Mouse (Mus musculus) forebrain, embryonic 13.5 days (tissue): Measurements from ENCODE around the gene Sorl1. TPM values are rescaled to one million over a fixed set of nuclear protein-coding genes. Genes with fewer than 3 reads are reported as not detected.
A peak's percentile ranks its signal among the peaks of the same experiment; 100 is the strongest.

Experiments
- ATAC-seq: fragments of 200-750 bp; cut with Nextera tagmentation; 2 replicates; pipeline ENCODE4 v1.8.0; 2017
- H3K27ac ChIP-seq: fragments of 300-500 bp; sonication (generic); 2 replicates; pipeline ENCODE4 v1.5.1; 2015; ENCODE audit warnings: inconsistent platforms, mild to moderate bottlenecking, moderate library complexity
- H3K27me3 ChIP-seq: fragments of 300-500 bp; sonication (generic); 2 replicates; pipeline ENCODE4 v1.6.1; 2015; ENCODE audit warnings: mild to moderate bottlenecking, inconsistent platforms
- H3K36me3 ChIP-seq: fragments of 300-500 bp; sonication (generic); 2 replicates; pipeline ENCODE4 v1.6.1; 2015; ENCODE audit warnings: mild to moderate bottlenecking, inconsistent platforms; ENCODE audit not compliant: poor library complexity, severe bottlenecking
- H3K4me1 ChIP-seq: fragments of 300-500 bp; sonication (generic); 2 replicates; pipeline ENCODE4 v1.6.1; 2015; ENCODE audit warnings: inconsistent platforms
- H3K4me2 ChIP-seq: fragments of 300-500 bp; sonication (generic); 2 replicates; pipeline ENCODE4 v1.6.1; 2015; ENCODE audit warnings: inconsistent platforms, mild to moderate bottlenecking, moderate library complexity
- H3K4me3 ChIP-seq: fragments of 300-500 bp; sonication (generic); 2 replicates; pipeline ENCODE4 v1.5.1; 2015; ENCODE audit warnings: mild to moderate bottlenecking, inconsistent platforms
- H3K9ac ChIP-seq: fragments of 300-500 bp; sonication (generic); 2 replicates; pipeline ENCODE4 v1.6.1; 2015; ENCODE audit warnings: mild to moderate bottlenecking, inconsistent platforms
- H3K9me3 ChIP-seq: fragments of 300-500 bp; sonication (generic); replicated peaks from 2 replicates; pipeline ENCODE4 v1.6.1; 2016; ENCODE audit warnings: inconsistent platforms
- WGBS: fragments of 180-500 bp; shearing (Covaris S2); methylation state at CpG from one replicate; pipeline ENCODE4 v1.1.7; 2015; 5-methylcytosine and 5-hydroxymethylcytosine counted together
- polyA plus RNA-seq: library from polyadenylated mRNA; unstranded; fragments of >200 nt; fragmentation: Nextera tagmentation; extraction: Ambion mirVana; gene quantifications from 2 replicates; pipeline ENCODE4 v1.2.1, GENCODE M21; 2015

Sorl1 gene
- polyA plus RNA-seq, 1 experiment from 2014 or later = 11.5 TPM

GRCm38 (mm10) chr9:42043934-42044333 is 80.2 kb downstream of the Sorl1 start:
- no peak overlapping the region for H3K4me3 ChIP-seq
- WGBS = 86% methylated on average over 8 of the region's 8 CpGs
- no peaks in the 10 kb centered on the region for H3K9me3 ChIP-seq
- H3K9ac ChIP-seq = no peak overlapping the region
- H3K36me3 ChIP-seq = peaks cover 48% of the 10 kb centered on the region
- ATAC-seq = no peak
- H3K4me2 ChIP-seq = no peak overlapping the region
- 0 out of 2 replicates have a peak, but pooled peaks cover 14% of the 10 kb centered on the region for H3K27me3 ChIP-seq
- H3K4me1 ChIP-seq = peaks cover 24% of the 10 kb centered on the region
- no peak overlapping the region for H3K27ac ChIP-seq

- Histone ChIP-seq H3K9me3 (no peaks in the 10 kb centered on the region), H3K9ac (no peak overlapping the region), H3K27me3 (0 out of 2 replicates have a peak, but pooled peaks cover 11% of the 10 kb centered on the region), H3K27ac (no peak overlapping the region), H3K4me3 (no peak overlapping the region), H3K4me1 (peaks cover 12% of the 10 kb centered on the region; the same call in 1 of the 2 replicates), H3K4me2 (no peak overlapping the region), H3K36me3 (peaks cover 47% of the 10 kb centered on the region)
- WGBS = 53% methylated on average over 18 of the region's 18 CpGs
- ATAC-seq = peak; percentile 70; the same call in 1 of the 2 replicates
Measured at GRCm38 (mm10) chr9:42039000-42039992, 84.8 kb downstream of the Sorl1 start.

GRCm38 (mm10) chr9:42036885-42037284 is 87.2 kb downstream of the Sorl1 start:
- WGBS = 96% methylated on average over 11 of the region's 11 CpGs
- H3K27me3 ChIP-seq = 0 out of 2 replicates have a peak, but pooled peaks cover 4% of the 10 kb centered on the region
- H3K36me3 ChIP-seq = peaks cover 32% of the 10 kb centered on the region; the same call in 1 of the 2 replicates
- H3K4me3 ChIP-seq = no peak overlapping the region
- no peak overlapping the region for H3K9ac ChIP-seq
- peaks cover 12% of the 10 kb centered on the region; the same call in 1 of the 2 replicates for H3K4me1 ChIP-seq
- no peaks in the 10 kb centered on the region for H3K9me3 ChIP-seq
- H3K4me2 ChIP-seq = no peak overlapping the region
- no peak overlapping the region for H3K27ac ChIP-seq
- no peak for ATAC-seq

GRCm38 (mm10) chr9:42035995-42036394 is 88.1 kb downstream of the Sorl1 start:
- H3K4me2 ChIP-seq = no peak overlapping the region
- H3K36me3 ChIP-seq = peaks cover 33% of the 10 kb centered on the region
- no peak overlapping the region for H3K27ac ChIP-seq
- H3K27me3 ChIP-seq = peaks cover 8% of the 10 kb centered on the region; the same call in 1 of the 2 replicates
- H3K9me3 ChIP-seq = no peaks in the 10 kb centered on the region
- no peak overlapping the region for H3K9ac ChIP-seq
- peaks cover 12% of the 10 kb centered on the region; the same call in 1 of the 2 replicates for H3K4me1 ChIP-seq
- H3K4me3 ChIP-seq = no peak overlapping the region
- WGBS = 66% methylated on average over 5 of the region's 5 CpGs
- no peak for ATAC-seq

GRCm38 (mm10) chr9:42035213-42035765 is 88.8 kb downstream of the Sorl1 start:
- Histone ChIP-seq H3K27ac (no peak overlapping the region), H3K9ac (no peak overlapping the region), H3K36me3 (peaks cover 27% of the 10 kb centered on the region), H3K9me3 (no peaks in the 10 kb centered on the region), H3K27me3 (peaks cover 8% of the 10 kb centered on the region; the same call in 1 of the 2 replicates), H3K4me2 (no peak overlapping the region), H3K4me1 (peaks cover 12% of the 10 kb centered on the region; the same call in 1 of the 2 replicates), H3K4me3 (no peak overlapping the region)
- no peak for ATAC-seq
- WGBS = 81% methylated on average over 12 of the region's 12 CpGs

GRCm38 (mm10) chr9:42034116-42034520 is 90.0 kb downstream of the Sorl1 start:
- Histone ChIP-seq H3K27me3 (peaks cover 8% of the 10 kb centered on the region; the same call in 1 of the 2 replicates), H3K9me3 (no peaks in the 10 kb centered on the region), H3K4me2 (no peak overlapping the region), H3K36me3 (peaks cover 33% of the 10 kb centered on the region), H3K4me3 (no peak overlapping the region), H3K4me1 (0 out of 2 replicates have a peak, but pooled peaks cover 2% of the 10 kb centered on the region), H3K9ac (no peak overlapping the region), H3K27ac (no peak overlapping the region)
- WGBS = 60% methylated on average over 9 of the region's 9 CpGs
- ATAC-seq = no peak

- no peaks in the 10 kb centered on the region for H3K9me3 ChIP-seq
- ATAC-seq = no peak
- H3K27ac ChIP-seq = no peak overlapping the region
- peaks cover 8% of the 10 kb centered on the region; the same call in 1 of the 2 replicates for H3K27me3 ChIP-seq
- 45% methylated on average over 19 of the region's 19 CpGs for WGBS
- no peak overlapping the region for H3K9ac ChIP-seq
- peaks cover 33% of the 10 kb centered on the region for H3K36me3 ChIP-seq
- H3K4me3 ChIP-seq = no peak overlapping the region
- no peaks in the 10 kb centered on the region for H3K4me1 ChIP-seq
- no peak overlapping the region for H3K4me2 ChIP-seq
Measured at GRCm38 (mm10) chr9:42033291-42034115, 90.6 kb downstream of the Sorl1 start.

- Histone ChIP-seq H3K27ac (no peak overlapping the region), H3K36me3 (peaks cover 33% of the 10 kb centered on the region), H3K27me3 (peaks cover 8% of the 10 kb centered on the region; the same call in 1 of the 2 replicates), H3K9ac (no peak overlapping the region), H3K4me1 (no peaks in the 10 kb centered on the region), H3K4me3 (no peak overlapping the region), H3K9me3 (no peaks in the 10 kb centered on the region), H3K4me2 (no peak overlapping the region)
- WGBS = 74% methylated on average over 9 of the region's 9 CpGs
- ATAC-seq = no peak; the same call in 1 of the 2 replicates
Measured at GRCm38 (mm10) chr9:42032419-42032818, 91.7 kb downstream of the Sorl1 start.

- no peak for ATAC-seq
- H3K27me3 ChIP-seq = peaks cover 8% of the 10 kb centered on the region; the same call in 1 of the 2 replicates
- no peak overlapping the region for H3K9ac ChIP-seq
- peaks cover 19% of the 10 kb centered on the region for H3K36me3 ChIP-seq
- H3K4me3 ChIP-seq = no peak overlapping the region
- H3K27ac ChIP-seq = no peak overlapping the region
- no peaks in the 10 kb centered on the region for H3K4me1 ChIP-seq
- H3K9me3 ChIP-seq = no peaks in the 10 kb centered on the region
- H3K4me2 ChIP-seq = no peak overlapping the region
- WGBS = 87% methylated on average over 4 of the region's 4 CpGs
Measured at GRCm38 (mm10) chr9:42028807-42029206, 95.3 kb downstream of the Sorl1 start.

- ATAC-seq = no peak
- H3K9ac ChIP-seq = no peak overlapping the region
- 83% methylated on average over 9 of the region's 9 CpGs for WGBS
Measured at GRCm38 (mm10) chr9:42024257-42024656, 99.8 kb downstream of the Sorl1 start.

GRCm38 (mm10) chr9:42023383-42023782 is 100.7 kb downstream of the Sorl1 start:
- Histone ChIP-seq H3K36me3 (peaks cover 23% of the 10 kb centered on the region), H3K4me2 (no peak overlapping the region), H3K4me1 (no peaks in the 10 kb centered on the region), H3K27ac (no peak overlapping the region), H3K4me3 (no peak overlapping the region), H3K27me3 (no peaks in the 10 kb centered on the region), H3K9ac (no peak overlapping the region), H3K9me3 (no peaks in the 10 kb centered on the region)
- no peak for ATAC-seq
- 74% methylated on average over 3 of the region's 3 CpGs for WGBS

More at GRCm38 (mm10) chr9:42024257-42024656, 99.8 kb downstream of the Sorl1 start:
- no peaks in the 10 kb centered on the region for H3K4me1 ChIP-seq
- H3K27ac ChIP-seq = no peak overlapping the region
- no peak overlapping the region for H3K4me2 ChIP-seq
- H3K36me3 ChIP-seq = peaks cover 23% of the 10 kb centered on the region
- H3K9me3 ChIP-seq = no peaks in the 10 kb centered on the region
- H3K27me3 ChIP-seq = no peaks in the 10 kb centered on the region
- H3K4me3 ChIP-seq = no peak overlapping the region
